Mouse (Mus musculus): ENCODE data around the gene Krt24. TPM values are rescaled to one million over a fixed set of nuclear protein-coding genes. Genes with fewer than 3 reads are reported as not detected.

Krt24 gene
- total and polyA plus RNA-seq, 2 experiments from 2014 or later = 0.07 TPM; not detected in 1

DNA sequence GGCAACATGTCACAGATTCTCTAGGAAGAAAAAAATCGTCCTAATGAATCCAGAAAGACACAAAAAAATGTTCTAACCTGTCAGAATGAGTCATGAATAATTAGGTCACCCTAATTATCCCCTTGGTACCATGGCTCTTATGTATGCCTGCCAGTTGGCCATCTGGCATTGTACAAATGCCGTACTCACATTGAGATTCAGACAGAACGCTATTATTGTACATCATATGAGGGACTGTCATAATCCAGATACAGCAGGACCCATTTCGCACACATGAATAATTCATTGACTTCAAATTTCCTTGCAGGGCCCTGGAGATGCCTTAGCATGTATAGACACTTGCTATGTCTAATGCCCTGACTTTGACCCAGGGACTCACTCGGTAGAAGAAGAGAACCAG lies 1.1 kb downstream of the Krt24 start:
- ATAC-seq (ENCODE audit: low FRiP score) (no peak), DNase-seq (ENCODE audit: low spot score) (peak; percentile 64)
- Histone ChIP-seq H3K27ac (ENCODE audit: low read depth, low read length) (no peak overlapping the region), H3K4me2 (ENCODE audit: low read depth, low read length, poor library complexity, severe bottlenecking) (no peak overlapping the region), H3K9ac (replicated peaks; ENCODE audit: low read length, poor library complexity, severe bottlenecking) (no peak overlapping the region), H3K4me3 (ENCODE audit: low read depth, low read length) (no peak overlapping the region), H3K27me3 (ENCODE audit: insufficient read depth, low read length) (no peaks in the 10 kb centered on the region), H3K9me3 (ENCODE audit: low read length) (no peaks in the 10 kb centered on the region), H3K4me1 (ENCODE audit: insufficient read depth, low read length) (no peaks in the 10 kb centered on the region), H3K36me3 (ENCODE audit: insufficient read depth, low read length) (no peaks in the 10 kb centered on the region)
- no peak for TF ChIP-seq CTCF (IDR thresholded peaks at IDR 0.05)
- WGBS = 56% methylated on average over 5 of the region's 5 CpGs

DNA sequence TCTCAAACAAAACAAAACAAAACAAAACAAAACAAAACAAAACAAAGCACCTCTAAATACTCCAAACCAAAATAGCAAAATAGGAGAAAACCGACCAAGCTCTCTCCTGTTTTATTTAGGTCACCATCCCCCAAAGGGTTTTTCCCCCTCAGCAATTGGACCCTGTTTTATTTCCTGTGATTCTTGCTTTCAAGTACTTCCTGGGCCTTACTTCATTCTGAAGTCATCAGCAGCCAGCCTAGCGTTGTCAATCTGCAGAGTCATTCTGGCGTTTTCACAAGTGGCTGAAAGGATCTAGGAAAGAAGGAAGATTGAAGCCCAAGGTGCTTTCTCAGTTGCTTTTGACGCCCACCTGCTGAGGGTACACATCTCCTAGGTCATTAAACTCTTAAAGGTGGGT lies 1.7 kb downstream of the Krt24 start:
- DNase-seq (ENCODE audit: low spot score) (no peak), ATAC-seq (ENCODE audit: low FRiP score) (no peak)
- H3K27ac ChIP-seq (ENCODE audit: low read depth, low read length) = no peak overlapping the region
- WGBS = 67% methylated on average over 4 of the region's 4 CpGs
- no peaks in the 10 kb centered on the region for H3K27me3 ChIP-seq (ENCODE audit: insufficient read depth, low read length)
- no peaks in the 10 kb centered on the region for H3K9me3 ChIP-seq (ENCODE audit: low read length)
- no peak for TF ChIP-seq CTCF (IDR thresholded peaks at IDR 0.05)
- no peak overlapping the region for H3K9ac ChIP-seq (replicated peaks; ENCODE audit: low read length, poor library complexity, severe bottlenecking)
- no peaks in the 10 kb centered on the region for H3K4me1 ChIP-seq (ENCODE audit: insufficient read depth, low read length)
- no peak overlapping the region for H3K4me2 ChIP-seq (ENCODE audit: low read depth, low read length, poor library complexity, severe bottlenecking)
- H3K4me3 ChIP-seq (ENCODE audit: low read depth, low read length) = no peak overlapping the region
- H3K36me3 ChIP-seq (ENCODE audit: insufficient read depth, low read length) = no peaks in the 10 kb centered on the region

DNA sequence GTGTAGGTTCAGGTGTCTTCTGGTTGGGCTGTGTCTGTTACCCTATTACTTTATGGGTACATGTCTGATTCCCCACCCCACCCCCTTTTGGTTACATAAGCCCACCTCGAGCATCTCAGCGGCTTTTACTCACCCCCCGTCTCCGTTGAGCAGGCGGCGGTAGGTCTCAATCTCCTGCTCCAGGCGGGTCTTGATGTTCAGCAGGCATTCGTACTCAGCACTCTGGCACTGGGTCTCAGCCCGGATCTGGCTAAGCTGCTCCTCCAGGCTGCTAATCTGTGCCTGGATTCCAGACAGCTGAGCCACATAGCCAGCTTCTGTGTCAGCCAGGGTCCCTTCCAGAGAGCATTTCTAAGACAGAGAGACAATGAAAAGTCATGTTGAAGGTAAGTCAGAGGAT lies 3.9 kb downstream of the Krt24 start:
- ATAC-seq (ENCODE audit: low FRiP score) = no peak
- no peaks in the 10 kb centered on the region for H3K9me3 ChIP-seq (ENCODE audit: low read length)
- WGBS = 71% methylated on average over 9 of the region's 9 CpGs
- H3K4me3 ChIP-seq (ENCODE audit: low read depth, low read length) = no peak overlapping the region
- H3K27ac ChIP-seq (ENCODE audit: low read depth, low read length) = no peak overlapping the region
- no peak overlapping the region for H3K9ac ChIP-seq (replicated peaks; ENCODE audit: low read length, poor library complexity, severe bottlenecking)
- DNase-seq (ENCODE audit: low spot score) = no peak
- H3K4me1 ChIP-seq (ENCODE audit: insufficient read depth, low read length) = no peaks in the 10 kb centered on the region
- no peak for TF ChIP-seq CTCF (IDR thresholded peaks at IDR 0.05)
- H3K4me2 ChIP-seq (ENCODE audit: low read depth, low read length, poor library complexity, severe bottlenecking) = no peak overlapping the region
- H3K27me3 ChIP-seq (ENCODE audit: insufficient read depth, low read length) = no peaks in the 10 kb centered on the region
- no peaks in the 10 kb centered on the region for H3K36me3 ChIP-seq (ENCODE audit: insufficient read depth, low read length)

DNA sequence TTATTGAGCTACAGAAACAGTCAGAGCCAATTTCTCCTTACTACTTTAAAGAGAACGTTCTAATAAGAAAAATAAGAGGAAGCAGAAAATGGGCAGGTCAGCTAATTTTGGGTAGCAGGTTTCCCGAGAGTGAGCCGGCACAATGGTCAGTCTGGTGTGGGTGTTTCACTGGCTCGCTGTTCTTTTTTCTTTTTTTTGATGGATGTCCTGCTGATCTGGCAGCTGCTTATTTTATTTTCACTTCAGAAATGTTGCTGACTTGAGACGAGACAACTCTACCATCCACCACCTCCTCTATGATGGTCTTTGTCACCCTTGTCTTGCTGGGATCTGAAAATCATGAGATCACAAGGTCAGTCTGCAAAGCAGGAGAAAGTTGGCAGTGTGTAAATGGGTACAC lies 5.1 kb downstream of the Krt24 start:
- 71% methylated on average over 5 of the region's 5 CpGs for WGBS
- TF ChIP-seq CTCF (IDR thresholded peaks at IDR 0.05) = no peak
- ATAC-seq (ENCODE audit: low FRiP score) = no peak
- H3K9me3 ChIP-seq (ENCODE audit: low read length) = no peaks in the 10 kb centered on the region
- no peak overlapping the region for H3K4me3 ChIP-seq (ENCODE audit: low read depth, low read length)
- no peak overlapping the region for H3K27ac ChIP-seq (ENCODE audit: low read depth, low read length)
- no peak for DNase-seq (ENCODE audit: low spot score)
- H3K27me3 ChIP-seq (ENCODE audit: insufficient read depth, low read length) = no peaks in the 10 kb centered on the region
- H3K4me2 ChIP-seq (ENCODE audit: low read depth, low read length, poor library complexity, severe bottlenecking) = no peak overlapping the region
- H3K9ac ChIP-seq (replicated peaks; ENCODE audit: low read length, poor library complexity, severe bottlenecking) = no peak overlapping the region
- no peaks in the 10 kb centered on the region for H3K4me1 ChIP-seq (ENCODE audit: insufficient read depth, low read length)
- no peaks in the 10 kb centered on the region for H3K36me3 ChIP-seq (ENCODE audit: insufficient read depth, low read length)

DNA sequence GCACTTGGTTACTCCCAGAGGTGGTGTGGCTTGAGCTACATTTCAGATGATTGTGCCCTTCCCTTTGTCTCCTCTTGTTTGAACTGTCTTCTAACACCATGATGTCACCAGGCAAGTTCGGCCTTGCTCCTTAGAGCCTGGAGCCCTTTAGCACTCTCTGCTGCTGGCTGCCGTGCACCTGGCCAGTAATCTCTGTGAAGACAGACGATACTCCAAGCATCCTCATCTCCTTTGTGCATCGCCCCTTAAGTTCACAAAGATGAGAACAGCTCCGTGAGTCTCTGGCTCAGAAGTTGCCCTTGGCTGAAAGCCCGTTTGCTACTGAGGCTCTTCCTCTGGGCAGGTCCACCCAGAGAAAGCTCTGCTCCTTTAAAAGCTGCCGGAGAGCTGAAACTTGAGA lies 8.3 kb downstream of the Krt24 start:
- DNase-seq (ENCODE audit: low spot score) = no peak
- no peaks in the 10 kb centered on the region for H3K4me1 ChIP-seq (ENCODE audit: insufficient read depth, low read length)
- no peak for TF ChIP-seq CTCF (IDR thresholded peaks at IDR 0.05)
- no peak overlapping the region for H3K9ac ChIP-seq (replicated peaks; ENCODE audit: low read length, poor library complexity, severe bottlenecking)
- H3K4me2 ChIP-seq (ENCODE audit: low read depth, low read length, poor library complexity, severe bottlenecking) = no peak overlapping the region
- H3K4me3 ChIP-seq (ENCODE audit: low read depth, low read length) = no peak overlapping the region
- H3K36me3 ChIP-seq (ENCODE audit: insufficient read depth, low read length) = no peaks in the 10 kb centered on the region
- H3K27me3 ChIP-seq (ENCODE audit: insufficient read depth, low read length) = no peaks in the 10 kb centered on the region
- H3K27ac ChIP-seq (ENCODE audit: low read depth, low read length) = no peak overlapping the region
- no peak for ATAC-seq (ENCODE audit: low FRiP score)
- no peaks in the 10 kb centered on the region for H3K9me3 ChIP-seq (ENCODE audit: low read length)
- 68% methylated on average over 7 of the region's 7 CpGs for WGBS

DNA sequence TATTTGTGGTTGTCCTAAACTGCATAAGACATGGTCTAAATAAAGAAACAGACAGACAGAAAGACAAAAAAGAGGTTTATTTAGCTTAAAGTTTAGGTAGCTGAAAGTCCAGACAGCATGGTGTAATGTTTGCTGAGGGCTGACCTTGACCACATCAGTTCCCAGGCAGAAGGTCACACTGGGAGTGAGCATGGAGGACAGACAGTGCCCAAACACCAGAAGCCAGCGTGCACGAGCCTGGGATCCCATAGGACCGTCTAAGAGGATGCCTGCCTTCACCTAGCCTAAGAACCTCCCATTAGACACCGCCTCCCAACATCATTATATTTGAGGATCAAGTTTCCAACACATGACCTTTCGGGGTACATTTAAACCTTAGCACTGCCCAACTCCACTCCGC lies 9.4 kb downstream of the Krt24 start:
- H3K9ac ChIP-seq (replicated peaks; ENCODE audit: low read length, poor library complexity, severe bottlenecking) = no peak overlapping the region
- no peak overlapping the region for H3K27ac ChIP-seq (ENCODE audit: low read depth, low read length)
- no peak overlapping the region for H3K4me3 ChIP-seq (ENCODE audit: low read depth, low read length)
- WGBS = 82% methylated on average over 6 of the region's 6 CpGs
- H3K9me3 ChIP-seq (ENCODE audit: low read length) = no peaks in the 10 kb centered on the region
- no peak for DNase-seq (ENCODE audit: low spot score)
- H3K36me3 ChIP-seq (ENCODE audit: insufficient read depth, low read length) = no peaks in the 10 kb centered on the region
- ATAC-seq (ENCODE audit: low FRiP score) = no peak
- no peak overlapping the region for H3K4me2 ChIP-seq (ENCODE audit: low read depth, low read length, poor library complexity, severe bottlenecking)
- H3K4me1 ChIP-seq (ENCODE audit: insufficient read depth, low read length) = no peaks in the 10 kb centered on the region
- TF ChIP-seq CTCF (IDR thresholded peaks at IDR 0.05) = no peak
- no peaks in the 10 kb centered on the region for H3K27me3 ChIP-seq (ENCODE audit: insufficient read depth, low read length)

Measured in midbrain, postnatal 0 days (tissue).